Mouse (Mus musculus) ES-Bruce4 (cell line): ENCODE measurements around the gene Olfr1513. TPM values are rescaled to one million over a fixed set of nuclear protein-coding genes. Genes with fewer than 3 reads are reported as not detected.

Source experiments
- H3K27ac ChIP-seq: 2 replicates; pipeline ENCODE4 v1.5.1; 2012; ENCODE audit warnings: low read length, inconsistent platforms; ENCODE audit not compliant: insufficient read depth
- H3K27me3 ChIP-seq: 2 replicates; pipeline ENCODE4 v1.6.1; 2012; ENCODE audit warnings: mild to moderate bottlenecking, low read length, inconsistent platforms; ENCODE audit not compliant: control insufficient read depth, poor library complexity, insufficient read depth, severe bottlenecking
- H3K36me3 ChIP-seq: 2 replicates; pipeline ENCODE4 v1.6.1; 2012; ENCODE audit warnings: inconsistent platforms, mild to moderate bottlenecking, low read length, moderate library complexity; ENCODE audit not compliant: control insufficient read depth, poor library complexity, insufficient read depth, severe bottlenecking
- H3K4me1 ChIP-seq: one replicate; pipeline ENCODE4 v1.8.1; 2011; ENCODE audit warnings: low read length; ENCODE audit not compliant: control insufficient read depth, insufficient read depth
- H3K4me3 ChIP-seq: 2 replicates; pipeline ENCODE4 v1.5.1; 2011; ENCODE audit warnings: low read depth, mild to moderate bottlenecking, low read length
- H3K9ac ChIP-seq: 2 replicates; pipeline ENCODE4 v1.6.1; 2012; ENCODE audit warnings: low read depth, mild to moderate bottlenecking, inconsistent platforms; ENCODE audit not compliant: poor library complexity, severe bottlenecking
- H3K9me3 ChIP-seq: replicated peaks from 2 replicates; pipeline ENCODE4 v1.6.1; 2012; ENCODE audit warnings: mild to moderate bottlenecking, low read length, inconsistent platforms; ENCODE audit not compliant: control insufficient read depth, poor library complexity, insufficient read depth, severe bottlenecking
- CTCF ChIP-seq: IDR thresholded peaks from one replicate; pipeline ENCODE4 v1.8.1; 2011; ENCODE audit warnings: low read depth, low read length
- EP300 ChIP-seq: IDR thresholded peaks from 2 replicates; pipeline ENCODE4 v1.6.1; 2011; ENCODE audit warnings: low read depth, low read length; ENCODE audit not compliant: insufficient read depth
- POLR2A ChIP-seq: IDR thresholded peaks from one replicate; pipeline ENCODE4 v1.8.1; 2011; ENCODE audit warnings: low read length; ENCODE audit not compliant: insufficient read depth
- polyA plus RNA-seq: library from polyadenylated mRNA; stranded (reverse); fragments of >200 nt; gene quantifications from 2 replicates; pipeline ENCODE4 v1.2.4, GENCODE M21; 2011; ENCODE audit warnings: low read depth; ENCODE audit not compliant: missing spikeins, insufficient read depth, insufficient read length

Gene Olfr1513
- polyA plus RNA-seq, 1 experiment = not detected

GRCm38 (mm10) chr14:52338751-52339511, 17.3 kb downstream of the Olfr1513 start:
- H3K9ac ChIP-seq = no peak overlapping the region
- no peaks in the 10 kb centered on the region for H3K27me3 ChIP-seq
- no peaks in the 10 kb centered on the region for H3K36me3 ChIP-seq
- TF ChIP-seq POLR2A (no peak), EP300 (no peak), CTCF (peak; percentile 35)
- H3K27ac ChIP-seq = no peak overlapping the region
- H3K4me1 ChIP-seq = no peaks in the 10 kb centered on the region
- 0 out of 2 replicates have a peak overlapping the region, but pooled peaks have one; percentile 9 for H3K4me3 ChIP-seq
- no peaks in the 10 kb centered on the region for H3K9me3 ChIP-seq

- Histone ChIP-seq H3K27me3 (no peaks in the 10 kb centered on the region), H3K4me1 (peaks cover 1% of the 10 kb centered on the region), H3K9me3 (no peaks in the 10 kb centered on the region), H3K36me3 (no peaks in the 10 kb centered on the region), H3K4me3 (no peak overlapping the region), H3K9ac (no peak overlapping the region), H3K27ac (no peak overlapping the region; the same call in 1 of the 2 replicates)
- TF ChIP-seq POLR2A (no peak), CTCF (no peak), EP300 (no peak)
Observed at GRCm38 (mm10) chr14:52332171-52332570, 24.0 kb downstream of the Olfr1513 start.

GRCm38 (mm10) chr14:52331069-52331750, 25.0 kb downstream of the Olfr1513 start:
- no peak for TF ChIP-seq POLR2A
- H3K4me1 ChIP-seq = peaks cover 1% of the 10 kb centered on the region
- H3K27me3 ChIP-seq = no peaks in the 10 kb centered on the region
- no peaks in the 10 kb centered on the region for H3K36me3 ChIP-seq
- H3K27ac ChIP-seq = peak overlapping the region; percentile 86
- H3K9me3 ChIP-seq = no peaks in the 10 kb centered on the region
- H3K9ac ChIP-seq = peak overlapping the region; percentile 45; the same call in 1 of the 2 replicates
- H3K4me3 ChIP-seq = no peak overlapping the region

- Histone ChIP-seq H3K27ac (no peak within 1 kb of the TSS), H3K4me1 (peaks cover 4% of the 10 kb centered on the region), H3K9ac (peak within 1 kb of the TSS; percentile 14; the same call in 1 of the 2 replicates), H3K9me3 (no peaks in the 10 kb centered on the region), H3K36me3 (no peaks in the 10 kb centered on the region), H3K27me3 (no peaks in the 10 kb centered on the region), H3K4me3 (peak within 1 kb of the TSS; percentile 70)
- no peak for TF ChIP-seq POLR2A
- no peak for TF ChIP-seq EP300
- no peak for TF ChIP-seq CTCF
Observed at GRCm38 (mm10) chr14:52327910-52328812, 28.0 kb downstream of the Olfr1513 start, which contains the start of gene Sall2. Sall2 (minus strand) TSS chr14:52328762.

GRCm38 (mm10) chr14:52327375-52327901, 28.8 kb downstream of the Olfr1513 start:
- no peaks in the 10 kb centered on the region for H3K27me3 ChIP-seq
- H3K27ac ChIP-seq = no peak overlapping the region
- H3K36me3 ChIP-seq = no peaks in the 10 kb centered on the region
- H3K9ac ChIP-seq = peak overlapping the region; percentile 14; the same call in 1 of the 2 replicates
- TF ChIP-seq EP300 (no peak), POLR2A (no peak), CTCF (no peak)
- H3K4me1 ChIP-seq = peaks cover 4% of the 10 kb centered on the region
- H3K4me3 ChIP-seq = no peak overlapping the region
- no peaks in the 10 kb centered on the region for H3K9me3 ChIP-seq
